Mouse (Mus musculus) inflammation-experienced regulatory T-cells, adult 16 weeks (primary cell): ENCODE measurements around the gene Ing3. TPM values are rescaled to one million over a fixed set of nuclear protein-coding genes. Genes with fewer than 3 reads are reported as not detected.

Source experiments
- polyA plus RNA-seq: library from polyadenylated mRNA; unstranded; fragments of 100-300 nt; shearing (Covaris generic); gene quantifications from one replicate; pipeline ENCODE4 v1.2.1, GENCODE M21; 2017

Ing3 gene
- 30.6 TPM for polyA plus RNA-seq

GRCm38 (mm10) chr6:21949226-21949731, at the start of gene Ing3:
Gene Ing3 (plus strand): TSS chr6:21949571.

GRCm38 (mm10) chr6:21985732-21986540, 36.6 kb downstream of the Ing3 start, which contains the start of gene Cped1:
Gene Cped1 (plus strand): TSS chr6:21985916.

Other genes with a start within 250 kb of the Ing3 start
- not detected for gene Tspan12, start 97.1 kb upstream of the Ing3 start, polyA plus RNA-seq
- gene Cped1, start 36.3 kb downstream of the Ing3 start, polyA plus RNA-seq, result not detected